Mouse (Mus musculus) ES-Bruce4 (cell line): ENCODE results near the gene Lcn12. TPM values are rescaled to one million over a fixed set of nuclear protein-coding genes. Genes with fewer than 3 reads are reported as not detected.

ENCODE experiments used
- H3K27ac ChIP-seq: 2 replicates; pipeline ENCODE4 v1.5.1; 2012; ENCODE audit warnings: low read length, inconsistent platforms; ENCODE audit not compliant: insufficient read depth
- H3K27me3 ChIP-seq: 2 replicates; pipeline ENCODE4 v1.6.1; 2012; ENCODE audit warnings: mild to moderate bottlenecking, low read length, inconsistent platforms; ENCODE audit not compliant: control insufficient read depth, poor library complexity, insufficient read depth, severe bottlenecking
- H3K36me3 ChIP-seq: 2 replicates; pipeline ENCODE4 v1.6.1; 2012; ENCODE audit warnings: inconsistent platforms, mild to moderate bottlenecking, low read length, moderate library complexity; ENCODE audit not compliant: control insufficient read depth, poor library complexity, insufficient read depth, severe bottlenecking
- H3K4me1 ChIP-seq: one replicate; pipeline ENCODE4 v1.8.1; 2011; ENCODE audit warnings: low read length; ENCODE audit not compliant: control insufficient read depth, insufficient read depth
- H3K4me3 ChIP-seq: 2 replicates; pipeline ENCODE4 v1.5.1; 2011; ENCODE audit warnings: low read depth, mild to moderate bottlenecking, low read length
- H3K9ac ChIP-seq: 2 replicates; pipeline ENCODE4 v1.6.1; 2012; ENCODE audit warnings: low read depth, mild to moderate bottlenecking, inconsistent platforms; ENCODE audit not compliant: poor library complexity, severe bottlenecking
- H3K9me3 ChIP-seq: replicated peaks from 2 replicates; pipeline ENCODE4 v1.6.1; 2012; ENCODE audit warnings: mild to moderate bottlenecking, low read length, inconsistent platforms; ENCODE audit not compliant: control insufficient read depth, poor library complexity, insufficient read depth, severe bottlenecking
- CTCF ChIP-seq: IDR thresholded peaks from one replicate; pipeline ENCODE4 v1.8.1; 2011; ENCODE audit warnings: low read depth, low read length
- EP300 ChIP-seq: IDR thresholded peaks from 2 replicates; pipeline ENCODE4 v1.6.1; 2011; ENCODE audit warnings: low read depth, low read length; ENCODE audit not compliant: insufficient read depth
- POLR2A ChIP-seq: IDR thresholded peaks from one replicate; pipeline ENCODE4 v1.8.1; 2011; ENCODE audit warnings: low read length; ENCODE audit not compliant: insufficient read depth
- polyA plus RNA-seq: library from polyadenylated mRNA; stranded (reverse); fragments of >200 nt; gene quantifications from 2 replicates; pipeline ENCODE4 v1.2.4, GENCODE M21; 2011; ENCODE audit warnings: low read depth; ENCODE audit not compliant: missing spikeins, insufficient read depth, insufficient read length

The Lcn12 gene
- polyA plus RNA-seq, 1 experiment = not detected

- Histone ChIP-seq H3K27me3 (no peaks in the 10 kb centered on the region), H3K27ac (no peak overlapping the region), H3K36me3 (no peaks in the 10 kb centered on the region), H3K4me3 (no peak overlapping the region), H3K4me1 (no peaks in the 10 kb centered on the region), H3K9ac (no peak overlapping the region), H3K9me3 (no peaks in the 10 kb centered on the region)
- TF ChIP-seq POLR2A (no peak), CTCF (no peak), EP300 (no peak)
Measured at GRCm38 (mm10) chr2:25504538-25504937, 10.8 kb upstream of the Lcn12 start.

GRCm38 (mm10) chr2:25502726-25503125 is 9.0 kb upstream of the Lcn12 start:
- Histone ChIP-seq H3K27ac (no peak overlapping the region), H3K9ac (no peak overlapping the region), H3K27me3 (no peaks in the 10 kb centered on the region), H3K4me1 (no peaks in the 10 kb centered on the region), H3K36me3 (no peaks in the 10 kb centered on the region), H3K9me3 (no peaks in the 10 kb centered on the region), H3K4me3 (no peak overlapping the region)
- TF ChIP-seq POLR2A (no peak), EP300 (no peak), CTCF (no peak)

GRCm38 (mm10) chr2:25501593-25502486 is 8.1 kb upstream of the Lcn12 start, which contains the start of gene C8g:
C8g (minus strand) TSS chr2:25501719.
- H3K4me3 ChIP-seq = peak within 1 kb of the TSS; percentile 88
- no peaks in the 10 kb centered on the region for H3K27me3 ChIP-seq
- H3K27ac ChIP-seq = no peak within 1 kb of the TSS
- H3K9ac ChIP-seq = peak within 1 kb of the TSS; percentile 67
- peak; percentile 19 for TF ChIP-seq CTCF
- no peak for TF ChIP-seq EP300
- TF ChIP-seq POLR2A = no peak
- H3K9me3 ChIP-seq = no peaks in the 10 kb centered on the region
- H3K36me3 ChIP-seq = no peaks in the 10 kb centered on the region
- no peaks in the 10 kb centered on the region for H3K4me1 ChIP-seq

- Histone ChIP-seq H3K4me3 (peak within 1 kb of the TSS; percentile 88), H3K9ac (peak within 1 kb of the TSS; percentile 67), H3K36me3 (no peaks in the 10 kb centered on the region), H3K27me3 (no peaks in the 10 kb centered on the region), H3K4me1 (no peaks in the 10 kb centered on the region), H3K9me3 (no peaks in the 10 kb centered on the region), H3K27ac (no peak within 1 kb of the TSS)
- TF ChIP-seq POLR2A = no peak
- TF ChIP-seq CTCF = no peak
- TF ChIP-seq EP300 = no peak
Measured at GRCm38 (mm10) chr2:25500576-25501405, 7.1 kb upstream of the Lcn12 start, which contains the start of gene Fbxw5. Fbxw5 (plus strand) TSS chr2:25500750.

GRCm38 (mm10) chr2:25500071-25500575 is 6.4 kb upstream of the Lcn12 start:
- peak overlapping the region; percentile 63 for H3K4me3 ChIP-seq
- no peak overlapping the region for H3K27ac ChIP-seq
- no peaks in the 10 kb centered on the region for H3K9me3 ChIP-seq
- H3K4me1 ChIP-seq = no peaks in the 10 kb centered on the region
- TF ChIP-seq CTCF = no peak
- TF ChIP-seq POLR2A = no peak
- TF ChIP-seq EP300 = no peak
- 0 out of 2 replicates have a peak overlapping the region, but pooled peaks have one; percentile 3 for H3K9ac ChIP-seq
- no peaks in the 10 kb centered on the region for H3K27me3 ChIP-seq
- no peaks in the 10 kb centered on the region for H3K36me3 ChIP-seq
